ENCODE assay signal across 9 mouse cellular contexts in the genomic region with DNA sequence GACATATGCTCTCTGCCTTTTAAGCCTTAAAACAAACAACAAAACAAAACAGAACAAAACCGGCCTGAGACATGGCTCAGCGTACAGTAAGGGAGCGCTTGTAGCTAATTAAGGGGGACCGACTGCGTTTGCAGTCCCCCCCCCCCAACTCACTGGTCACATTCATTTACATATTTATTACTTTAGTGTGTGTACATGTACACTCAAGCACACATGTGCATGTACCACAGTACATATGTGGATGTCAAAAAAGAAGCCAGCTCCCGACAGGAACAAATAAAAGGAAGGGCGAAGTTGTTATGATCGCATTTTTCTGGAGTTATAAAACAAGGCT. TPM values are rescaled to one million over a fixed set of nuclear protein-coding genes. Genes with fewer than 3 reads are reported as not detected.
DNase-seq lines count a peak whose midpoint lies in the region; ATAC-seq and TF ChIP-seq lines count a peak whose summit lies in the region.
"Had no signal": no experiment of that assay in that cellular context is flagged by ENCODE, and none has a peak within 500 bp of the region (broad histone marks: within the 10 kb centered on the region; RNA-seq: fewer than 3 reads in every experiment).

No protein-coding gene starts in this region.

- no peak for TF ChIP-seq CTCF in MEL (IDR thresholded peaks at IDR 0.05 in 2 of 3, conservative IDR thresholded peaks at IDR 0.05 in 1 of 3; ENCODE audit: control insufficient read depth in 1 of 3, insufficient read depth in 1 of 3, low read depth in 2 of 3, low read length in 3 of 3, poor library complexity in 1 of 3, severe bottlenecking in 1 of 3)

- H3K9ac ChIP-seq in heart, embryonic 16.5 days (ENCODE audit: low read length), result peak overlapping the region; percentile 79
- peak overlapping the region; percentile 77 for H3K9ac ChIP-seq in MEL (ENCODE audit: control insufficient read depth, low read depth, low read length, poor library complexity, severe bottlenecking)

- H3K79me2 ChIP-seq in MEL (ENCODE audit: control insufficient read depth, insufficient read depth, low read length, poor library complexity), result peaks cover 23% of the 10 kb centered on the region

- ATAC-seq in heart, embryonic 16.5 days (replicated peaks; ENCODE audit: extremely low read depth, insufficient read depth, low FRiP score), result no peak

- no peak for TF ChIP-seq EP300 in MEL (IDR thresholded peaks at IDR 0.05; ENCODE audit: low read depth in 1 of 2, low read length in 2 of 2)

- H3K36me3 ChIP-seq in heart, embryonic 16.5 days (ENCODE audit: control insufficient read depth, insufficient read depth), result no peaks in the 10 kb centered on the region
- H3K36me3 ChIP-seq in MEL (ENCODE audit: control insufficient read depth in 1 of 2, insufficient read depth in 2 of 2, low read length in 2 of 2), result peaks cover 0 to 30% of the 10 kb centered on the region in 2 experiments; a peak in 2 of 4 replicates
- no peaks in the 10 kb centered on the region for H3K36me3 ChIP-seq in hindbrain, embryonic 10.5 days
- no peaks in the 10 kb centered on the region for H3K36me3 ChIP-seq in midbrain, embryonic 10.5 days

- peak overlapping the region; percentile 81 for H3K4me2 ChIP-seq in heart, embryonic 16.5 days (ENCODE audit: low read depth, low read length)

- TF ChIP-seq RAD21 in MEL (IDR thresholded peaks at IDR 0.05; ENCODE audit: low read depth, low read length), result no peak

- intact Hi-C loops in heart, postnatal 14 days (cut with DNase I), result no loop called here

- 16% methylated on average over 8 of the region's 8 CpGs for WGBS in heart, embryonic 16.5 days
- 17% methylated on average over 8 of the region's 8 CpGs for WGBS in hindbrain, embryonic 10.5 days
- 22% methylated on average over 8 of the region's 8 CpGs for WGBS in midbrain, embryonic 10.5 days

- H3K4me3 ChIP-seq in heart, embryonic 16.5 days (ENCODE audit: low read length), result peak overlapping the region; percentile 54
- H3K4me3 ChIP-seq in MEL (ENCODE audit: control insufficient read depth in 1 of 2, insufficient read depth in 1 of 2, low read depth in 2 of 2, low read length in 2 of 2), result peak overlapping the region; percentile 49 to 72
- peak overlapping the region; percentile 58 for H3K4me3 ChIP-seq in hindbrain, embryonic 10.5 days
- peak overlapping the region; percentile 55 for H3K4me3 ChIP-seq in midbrain, embryonic 10.5 days

- TF ChIP-seq POLR2A in MEL (IDR thresholded peaks at IDR 0.05; ENCODE audit: control insufficient read depth in 1 of 2, insufficient read depth in 1 of 2, low read depth in 1 of 2, low read length in 2 of 2, poor library complexity in 1 of 2), result no peak

- H3K9me3 ChIP-seq in heart, embryonic 16.5 days (replicated peaks; ENCODE audit: control insufficient read depth, low read length), result no peaks in the 10 kb centered on the region
- H3K9me3 ChIP-seq in MEL (replicated peaks; ENCODE audit: insufficient read depth, low read length), result no peaks in the 10 kb centered on the region
- H3K9me3 ChIP-seq in hindbrain, embryonic 10.5 days, result no peaks in the 10 kb centered on the region
- H3K9me3 ChIP-seq in midbrain, embryonic 10.5 days (replicated peaks), result no peaks in the 10 kb centered on the region

- H3K27ac ChIP-seq in heart, embryonic 16.5 days (ENCODE audit: low read length), result peak overlapping the region; percentile 77
- H3K27ac ChIP-seq in MEL (ENCODE audit: control insufficient read depth, low read depth, low read length), result peak overlapping the region; percentile 76
- H3K27ac ChIP-seq in hindbrain, embryonic 10.5 days, result peak overlapping the region; percentile 90
- H3K27ac ChIP-seq in midbrain, embryonic 10.5 days (replicated peaks), result peak overlapping the region; percentile 89

- peaks cover 6% of the 10 kb centered on the region; the same call in 1 of the 2 replicates for H3K4me1 ChIP-seq in heart, embryonic 16.5 days (ENCODE audit: control insufficient read depth, insufficient read depth, low read length)
- peaks cover 24 to 38% of the 10 kb centered on the region in 2 experiments for H3K4me1 ChIP-seq in MEL (ENCODE audit: control insufficient read depth in 1 of 2, insufficient read depth in 2 of 2, low read length in 2 of 2)
- H3K4me1 ChIP-seq in hindbrain, embryonic 10.5 days (replicated peaks), result peaks cover 27% of the 10 kb centered on the region
- peaks cover 31% of the 10 kb centered on the region for H3K4me1 ChIP-seq in midbrain, embryonic 10.5 days

- H3K27me3 ChIP-seq in heart, embryonic 16.5 days (ENCODE audit: control insufficient read depth, insufficient read depth, low read length), result no peaks in the 10 kb centered on the region
- no peaks in the 10 kb centered on the region for H3K27me3 ChIP-seq in MEL (ENCODE audit: control insufficient read depth in 1 of 2, insufficient read depth in 2 of 2, low read length in 2 of 2)
- no peaks in the 10 kb centered on the region for H3K27me3 ChIP-seq in hindbrain, embryonic 10.5 days (ENCODE audit: insufficient read depth, poor library complexity, severe bottlenecking)
- no peaks in the 10 kb centered on the region for H3K27me3 ChIP-seq in midbrain, embryonic 10.5 days (ENCODE audit: low read depth, poor library complexity, severe bottlenecking)

- DNase-seq in heart, postnatal 14 days, result no peak
- DNase-seq in MEL (ENCODE audit: low read depth, low spot score), result no peak
- no peak for DNase-seq in hindbrain, embryonic 10.5 days (ENCODE audit: low spot score)
- DNase-seq in midbrain, embryonic 10.5 days (ENCODE audit: low spot score), result no peak
- no peak for DNase-seq in layer of hippocampus, adult 18-20 months (ENCODE audit: low spot score in 2 of 2)
- DNase-seq in left cerebral cortex, adult 8-10 months (ENCODE audit: low spot score in 2 of 2), result no peak
- DNase-seq in thymus, adult 18-20 months, result no peak

TF ChIP-seq in MEL, 35 proteins besides CTCF, POLR2A, EP300 and RAD21 (continues in another document):
- TF ChIP-seq MXI1 (IDR thresholded peaks at IDR 0.05; ENCODE audit: low read depth, low read length) (no peak), SIN3A (IDR thresholded peaks at IDR 0.05; ENCODE audit: low read length) (no peak), ETS1 (IDR thresholded peaks at IDR 0.05; ENCODE audit: low read depth, low read length) (no peak), CHD2 (IDR thresholded peaks at IDR 0.05; ENCODE audit: low read length) (no peak), TAL1 (IDR thresholded peaks at IDR 0.05; ENCODE audit: low read length) (no peak), TCF12 (IDR thresholded peaks at IDR 0.05; ENCODE audit: low read depth, low read length) (no peak), MAZ (IDR thresholded peaks at IDR 0.05; ENCODE audit: low read depth, low read length) (no peak), MYB (IDR thresholded peaks at IDR 0.05; ENCODE audit: low read depth, low read length) (no peak), ELF1 (IDR thresholded peaks at IDR 0.05; ENCODE audit: low read depth, low read length) (no peak), POLR2AphosphoS5 (IDR thresholded peaks at IDR 0.05; ENCODE audit: borderline replicate concordance, low read depth, low read length) (no peak), POLR2AphosphoS2 (IDR thresholded peaks at IDR 0.05; ENCODE audit: low read length) (no peak)

RNA-seq across cellular contexts. Expression of a gene that starts 8.9 kb away (rescaled TPM):
- polyA plus RNA-seq in heart, embryonic 16.5 days (2015; fragmentation: Nextera tagmentation; extraction: Ambion mirVana), result 32.3 and 32.8 TPM in 2 replicates
- 10 to 100 TPM in 1 of 2 experiments, 1 to 10 TPM in 1; 9.9 to 10.0 TPM for total RNA-seq in heart, postnatal 14 days (2021)
- 222 and 241 TPM in 2 replicates for total RNA-seq in MEL (2012; rRNA removed)
- 100 to 1,000 TPM in 1 of 2 experiments, not detected in 1; 283 TPM for polyA plus RNA-seq in MEL (2012; ENCODE audit: insufficient read depth in 1 of 2, insufficient read length in 2 of 2, low read depth in 1 of 2, low replicate concordance in 2 of 2, missing spikeins in 1 of 2)
- 13.4 and 14.1 TPM in 2 replicates for polyA plus RNA-seq in hindbrain, embryonic 10.5 days (2016; fragmentation: Nextera tagmentation; extraction: Ambion mirVana)
- 9.7 and 11.1 TPM in 2 replicates for polyA plus RNA-seq in midbrain, embryonic 10.5 days (2016; fragmentation: Nextera tagmentation; extraction: Ambion mirVana)
- total RNA-seq in layer of hippocampus, adult 18-20 months (2021), result 1 to 10 TPM; 3.9 to 5.0 TPM
- 10 to 100 TPM in 2 of 4 experiments, 1 to 10 TPM in 2; 2.9 to 16.9 (median 10.0) TPM for total RNA-seq in left cerebral cortex, adult 8-10 months (2022)

RNA-seq across cellular contexts. Expression of a gene that starts 31.5 kb away (rescaled TPM):
- 0.16 TPM in 1 of 2 replicates, not detected in the other for polyA plus RNA-seq in heart, embryonic 16.5 days (2015; fragmentation: Nextera tagmentation; extraction: Ambion mirVana)
- under 1 TPM in 1 of 2 experiments, not detected in 1; 0.29 TPM for total RNA-seq in heart, postnatal 14 days (2021)
- total RNA-seq in MEL (2012; rRNA removed), result not detected in 2 replicates
- polyA plus RNA-seq in MEL (2012; ENCODE audit: insufficient read depth in 1 of 2, insufficient read length in 2 of 2, low read depth in 1 of 2, low replicate concordance in 2 of 2, missing spikeins in 1 of 2), result under 1 TPM in 1 of 2 experiments, not detected in 1; 0.17 TPM
- polyA plus RNA-seq in hindbrain, embryonic 10.5 days (2016; fragmentation: Nextera tagmentation; extraction: Ambion mirVana), result 0.15 and 0.21 TPM in 2 replicates
- polyA plus RNA-seq in midbrain, embryonic 10.5 days (2016; fragmentation: Nextera tagmentation; extraction: Ambion mirVana), result 0.23 and 0.39 TPM in 2 replicates
- total RNA-seq in layer of hippocampus, adult 18-20 months (2021), result under 1 TPM; 0.67 to 0.76 TPM
- 1 to 10 TPM in 2 of 4 experiments, under 1 TPM in 2; 0.59 to 1.7 (median 1.2) TPM for total RNA-seq in left cerebral cortex, adult 8-10 months (2022)
- total RNA-seq: monocyte, adult 5-6 weeks had no signal

RNA-seq across cellular contexts. Expression of a gene that starts 45.2 kb away (rescaled TPM):
- 13.8 and 15.2 TPM in 2 replicates for polyA plus RNA-seq in heart, embryonic 16.5 days (2015; fragmentation: Nextera tagmentation; extraction: Ambion mirVana)
- total RNA-seq in heart, postnatal 14 days (2021), result 10 to 100 TPM; 16.7 to 19.2 TPM
- total RNA-seq in MEL (2012; rRNA removed), result 4.2 and 4.6 TPM in 2 replicates
- 10 to 100 TPM in 1 of 2 experiments, not detected in 1; 14.1 TPM for polyA plus RNA-seq in MEL (2012; ENCODE audit: insufficient read depth in 1 of 2, insufficient read length in 2 of 2, low read depth in 1 of 2, low replicate concordance in 2 of 2, missing spikeins in 1 of 2)
- 13.7 and 15.7 TPM in 2 replicates for polyA plus RNA-seq in hindbrain, embryonic 10.5 days (2016; fragmentation: Nextera tagmentation; extraction: Ambion mirVana)
- 14.2 and 15.5 TPM in 2 replicates for polyA plus RNA-seq in midbrain, embryonic 10.5 days (2016; fragmentation: Nextera tagmentation; extraction: Ambion mirVana)
- total RNA-seq in layer of hippocampus, adult 18-20 months (2021), result 10 to 100 TPM; 24.5 to 24.8 TPM
- 10 to 100 TPM; 21.1 to 26.4 (median 24.0) TPM for total RNA-seq in left cerebral cortex, adult 8-10 months (2022)

RNA-seq across cellular contexts. Expression of a gene that starts 45.2 kb away (rescaled TPM):
- polyA plus RNA-seq in heart, embryonic 16.5 days (2015; fragmentation: Nextera tagmentation; extraction: Ambion mirVana), result 25.3 and 30.5 TPM in 2 replicates
- total RNA-seq in heart, postnatal 14 days (2021), result 100 to 1,000 TPM; 164 to 166 TPM
- 35.1 and 40.3 TPM in 2 replicates for total RNA-seq in MEL (2012; rRNA removed)
- polyA plus RNA-seq in MEL (2012; ENCODE audit: insufficient read depth in 1 of 2, insufficient read length in 2 of 2, low read depth in 1 of 2, low replicate concordance in 2 of 2, missing spikeins in 1 of 2), result 10 to 100 TPM in 1 of 2 experiments, not detected in 1; 61.5 TPM
- 7.7 and 8.5 TPM in 2 replicates for polyA plus RNA-seq in hindbrain, embryonic 10.5 days (2016; fragmentation: Nextera tagmentation; extraction: Ambion mirVana)
- 8.2 and 8.4 TPM in 2 replicates for polyA plus RNA-seq in midbrain, embryonic 10.5 days (2016; fragmentation: Nextera tagmentation; extraction: Ambion mirVana)
- 10 to 100 TPM; 64.3 to 76.9 TPM for total RNA-seq in layer of hippocampus, adult 18-20 months (2021)
- 10 to 100 TPM; 66.8 to 72.4 (median 68.4) TPM for total RNA-seq in left cerebral cortex, adult 8-10 months (2022)

Comparison
In these comparisons a context has a peak if more than half of its experiments do, and no peak if none do; other contexts are left out.
1. RNA of a gene that starts 8.9 kb away (total RNA-seq): 222 to 241 TPM in MEL; 2.9 to 16.9 TPM in left cerebral cortex, adult 8-10 months, 9.9 to 10.0 TPM in heart, postnatal 14 days and 3.9 to 5.0 TPM in layer of hippocampus, adult 18-20 months; every median in the first group is over 10 times any median in the second.
2. Peak in every context shown above with its lines, with median percentiles within 50 percentile points of each other: H3K27ac ChIP-seq and H3K4me3 ChIP-seq.